Mouse (Mus musculus) ES-Bruce4 (cell line): ENCODE results near the gene Mesd.

Experiments used
- CTCF ChIP-seq: IDR thresholded peaks from one replicate; pipeline ENCODE4 v1.8.1; 2011; ENCODE audit warnings: low read depth, low read length
- EP300 ChIP-seq: IDR thresholded peaks from 2 replicates; pipeline ENCODE4 v1.6.1; 2011; ENCODE audit warnings: low read depth, low read length; ENCODE audit not compliant: insufficient read depth
- POLR2A ChIP-seq: IDR thresholded peaks from one replicate; pipeline ENCODE4 v1.8.1; 2011; ENCODE audit warnings: low read length; ENCODE audit not compliant: insufficient read depth

DNA sequence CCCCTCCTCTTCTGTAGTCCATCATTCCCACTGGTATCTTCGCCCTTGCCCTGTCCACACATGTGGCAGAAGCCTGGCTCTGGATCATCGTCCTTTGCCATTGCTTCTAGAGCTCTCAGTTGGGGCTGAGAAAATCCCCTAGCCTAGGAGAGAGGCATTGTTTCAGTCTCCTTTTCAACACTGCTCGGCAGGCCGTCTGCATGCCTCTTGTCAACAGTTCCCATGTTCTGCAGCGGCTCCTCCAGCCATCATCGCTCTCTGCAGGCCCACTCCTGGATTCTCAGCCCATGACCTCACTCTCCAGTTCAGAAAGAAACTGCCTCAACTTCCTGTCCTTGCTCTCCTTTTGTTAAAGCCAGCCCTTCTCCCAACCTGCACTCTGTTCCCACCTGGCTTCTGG, 65.4 kb downstream of the Mesd start:
- TF ChIP-seq POLR2A (no peak), EP300 (no peak), CTCF (no peak)
